Mouse (Mus musculus): ENCODE measurements around the gene Rab3d. TPM values are rescaled to one million over a fixed set of nuclear protein-coding genes. Genes with fewer than 3 reads are reported as not detected.

The Rab3d gene
- total RNA-seq, 4 experiments from 2014 or later = 13.2 to 16.4 (median 15.4) TPM

GRCm38 (mm10) chr9:21938234-21938855 lies 20.4 kb upstream of the Rab3d start:
- no peak for DNase-seq (ENCODE audit: low spot score)

- DNase-seq (ENCODE audit: low spot score) = no peak
Observed at GRCm38 (mm10) chr9:21937711-21938175, 19.8 kb upstream of the Rab3d start.

- DNase-seq (ENCODE audit: low spot score) = peak; percentile 94
Observed at GRCm38 (mm10) chr9:21936692-21937570, 18.9 kb upstream of the Rab3d start, which contains the start of gene Plppr2. Gene Plppr2, plus strand, starts transcription at chr9:21937033.

DNA sequence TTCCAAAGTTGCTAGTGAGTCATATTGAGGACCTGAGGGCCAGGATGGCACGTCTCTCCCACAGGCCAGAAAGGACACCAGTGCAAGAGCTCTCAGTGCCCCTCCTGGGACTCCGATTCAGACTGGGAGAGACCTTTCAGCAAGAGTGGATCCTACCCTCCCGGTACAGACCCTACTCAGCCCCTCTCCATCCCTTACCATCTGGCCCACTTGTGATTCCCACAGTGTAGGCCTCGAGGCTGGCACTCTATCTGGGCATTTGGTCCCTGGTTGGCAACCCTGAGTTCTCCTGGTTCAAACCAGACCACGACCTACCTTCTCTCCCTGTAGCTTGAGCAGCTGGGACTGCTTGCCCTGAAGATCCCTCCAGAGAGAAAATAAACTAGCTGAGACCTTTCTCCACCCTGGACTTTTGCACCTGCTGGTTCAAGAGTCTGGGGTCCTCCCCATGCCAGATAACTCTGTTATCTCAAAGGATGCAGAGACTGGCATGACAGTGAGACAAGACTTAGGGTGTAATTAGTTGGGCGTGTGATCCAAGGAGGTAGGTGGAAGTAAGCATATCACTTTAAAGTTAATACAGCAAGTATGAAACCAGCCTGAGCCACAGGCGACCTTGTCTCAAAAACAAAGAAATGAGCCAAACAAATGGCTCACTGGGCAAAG lies 17.6 kb upstream of the Rab3d start:
- no peak for DNase-seq (ENCODE audit: low spot score)

GRCm38 (mm10) chr9:21934021-21934420 lies 16.0 kb upstream of the Rab3d start:
- DNase-seq (ENCODE audit: low spot score) = no peak

DNA sequence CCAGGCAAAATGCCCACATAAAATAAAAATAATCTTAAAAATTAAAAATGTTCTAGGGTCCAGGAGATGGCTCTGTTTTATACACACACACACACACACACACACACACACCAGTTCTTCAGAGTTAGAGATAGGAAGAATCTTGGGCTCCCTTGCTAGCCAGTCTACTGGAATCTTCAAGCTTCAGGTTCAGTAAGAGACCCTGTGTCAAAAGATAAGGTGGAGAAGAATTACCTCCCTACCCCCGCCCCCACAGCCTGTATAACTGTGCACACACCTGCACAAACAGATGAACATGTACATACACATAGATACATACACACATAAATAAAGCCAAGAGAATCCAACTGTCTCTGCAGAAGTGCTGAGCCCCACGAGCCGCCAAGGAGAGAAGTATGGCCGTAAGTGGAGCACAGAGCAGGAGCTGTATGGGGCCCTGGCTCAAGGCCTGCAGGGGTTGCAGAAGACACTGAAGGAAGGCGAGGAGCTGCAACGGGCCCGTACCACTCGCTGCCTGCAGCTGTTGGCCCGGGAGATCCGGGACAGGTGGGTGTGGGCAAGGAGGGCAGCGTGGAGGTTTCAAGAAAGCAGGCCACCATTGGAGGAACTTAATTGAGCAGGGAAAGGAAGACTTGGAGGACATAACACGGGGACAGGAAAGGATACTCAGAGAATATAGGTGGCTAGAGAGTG lies 14.6 kb upstream of the Rab3d start:
- no peak for DNase-seq (ENCODE audit: low spot score)

DNA sequence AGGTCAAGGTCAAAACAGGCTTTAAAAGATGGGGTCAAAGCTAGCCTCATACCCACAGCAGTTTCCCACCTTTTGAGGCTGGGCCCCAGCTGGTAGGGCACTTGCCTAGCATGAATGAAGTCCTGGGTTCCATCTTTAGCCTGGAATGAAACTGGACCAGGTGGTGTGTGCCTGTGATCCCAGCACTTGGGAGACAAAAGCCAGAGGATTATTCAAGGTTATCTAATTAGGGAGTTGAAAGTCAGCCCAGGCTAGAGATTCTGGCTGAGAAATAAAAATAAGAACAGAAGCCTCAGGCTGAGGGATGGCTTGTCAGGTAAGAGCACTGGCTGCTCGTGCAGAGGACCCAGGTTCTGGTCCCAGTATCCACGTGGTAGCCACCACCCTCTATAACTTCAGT lies 14.0 kb upstream of the Rab3d start:
- DNase-seq (ENCODE audit: low spot score) = no peak

DNA sequence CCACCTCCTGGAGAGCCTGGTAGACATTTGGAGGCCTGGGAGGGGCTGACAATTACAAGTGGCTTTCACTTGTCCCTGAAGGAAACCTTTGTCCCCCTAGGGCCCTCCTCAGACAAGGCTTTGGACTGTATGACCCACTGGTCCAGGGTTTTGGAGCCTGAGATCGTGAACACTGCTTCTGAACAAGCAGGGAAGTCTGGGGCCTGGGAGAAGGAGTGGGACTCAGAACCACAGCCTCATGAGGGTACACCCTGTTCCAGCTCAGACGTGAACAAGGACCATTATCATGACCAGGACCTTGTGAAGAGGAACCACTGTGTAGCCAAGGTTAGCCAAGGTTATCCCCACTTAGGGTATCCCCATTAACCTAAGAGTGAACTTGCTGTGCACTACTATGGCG lies 11.2 kb upstream of the Rab3d start:
- DNase-seq (ENCODE audit: low spot score) = no peak

DNA sequence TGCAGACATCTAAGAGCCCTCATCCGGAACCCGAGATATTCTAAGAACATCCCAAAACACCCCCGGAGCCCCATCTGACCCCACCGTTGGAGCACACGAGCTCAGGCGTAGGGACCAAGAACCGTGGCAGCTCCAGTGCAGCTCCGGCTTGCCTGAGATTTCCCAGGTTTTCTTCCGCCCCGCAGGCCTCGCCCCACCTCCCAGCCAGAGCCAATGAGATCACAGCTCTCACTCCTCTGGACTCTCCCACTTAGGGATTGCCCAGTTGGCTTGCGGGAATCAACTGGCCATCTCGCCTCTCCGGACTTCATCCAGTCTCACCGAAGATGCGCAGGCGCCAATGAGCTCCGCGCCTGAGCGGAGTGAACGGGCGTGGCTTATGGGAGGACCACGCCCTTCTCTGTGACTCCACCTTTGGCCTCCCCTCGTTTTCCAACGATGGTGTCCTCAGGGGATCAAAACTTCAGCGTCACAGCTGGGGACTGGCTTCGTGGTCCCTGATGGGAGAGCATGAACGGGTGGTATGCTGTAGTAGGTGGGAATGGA lies 9.3 kb upstream of the Rab3d start, which contains the start of the genes Ccdc159 and Tmem205:
TSS of gene Ccdc159 (plus strand) at position 264 of the 546 bp plus-strand sequence.
TSS of gene Tmem205 (minus strand) at position 349 of the 546 bp plus-strand sequence.
- DNase-seq (ENCODE audit: low spot score) = peak; percentile 96

- no peak for DNase-seq (ENCODE audit: low spot score)
Observed at GRCm38 (mm10) chr9:21926784-21927183, 8.8 kb upstream of the Rab3d start.

DNA sequence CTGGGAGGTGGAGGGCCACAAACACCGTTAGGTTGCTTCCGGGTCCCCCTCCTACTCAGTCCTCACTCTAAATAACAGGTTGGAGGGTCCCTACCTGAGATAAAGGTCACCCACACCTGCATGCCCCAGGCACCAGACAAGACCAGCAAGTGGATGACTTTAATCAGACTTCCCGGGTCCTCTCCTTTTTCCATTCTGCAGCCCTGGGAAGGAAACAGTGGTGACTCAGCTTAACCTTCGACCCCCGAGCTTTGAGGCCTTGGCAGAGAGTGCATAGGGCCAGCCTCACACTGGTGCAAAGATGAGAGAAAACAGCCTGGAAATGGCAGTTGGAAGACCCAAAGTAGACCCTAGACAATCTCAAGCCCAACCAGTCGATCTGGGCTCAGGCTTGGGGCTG lies 8.2 kb upstream of the Rab3d start:
- DNase-seq (ENCODE audit: low spot score) = no peak

DNA sequence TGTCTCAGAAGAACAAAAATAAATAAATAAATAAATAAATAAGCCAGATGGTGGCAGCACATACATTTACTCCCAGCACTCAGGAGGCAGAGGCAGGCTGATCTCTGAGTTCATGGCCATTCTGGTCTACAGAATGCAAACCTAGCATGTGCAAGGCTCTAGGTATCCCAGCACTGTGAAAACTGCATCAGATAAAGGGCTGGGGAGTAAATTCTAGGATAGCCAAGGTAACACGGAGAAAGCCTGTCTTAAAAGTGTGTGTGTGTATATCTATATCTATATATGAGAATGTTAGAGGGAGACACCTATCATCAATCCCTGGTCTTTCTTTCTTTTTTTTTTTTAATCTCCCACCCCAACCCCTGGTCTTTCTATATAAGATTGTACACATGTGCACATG lies 7.5 kb upstream of the Rab3d start:
- no peak for DNase-seq (ENCODE audit: low spot score)

GRCm38 (mm10) chr9:21925034-21925433 lies 7.0 kb upstream of the Rab3d start:
- DNase-seq (ENCODE audit: low spot score) = no peak

DNA sequence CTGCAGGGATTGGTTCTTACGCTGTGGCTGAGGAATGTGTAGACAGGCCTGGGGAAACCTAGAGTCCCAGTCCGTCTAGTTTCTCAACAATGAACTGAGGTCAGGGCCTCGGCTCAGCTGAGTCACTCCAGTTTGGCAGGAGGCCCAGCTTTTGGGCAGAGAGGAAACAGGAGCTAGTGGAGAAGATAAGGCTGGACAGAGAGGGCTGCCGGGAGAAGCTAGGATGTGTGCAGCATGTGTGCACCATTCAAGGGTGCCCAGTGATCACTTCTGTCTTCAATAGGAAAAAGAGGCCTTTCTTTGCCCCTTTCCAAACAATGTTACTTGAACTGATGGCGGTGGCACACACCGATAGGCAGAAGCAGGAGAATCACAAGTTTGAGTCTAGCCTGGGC lies 6.1 kb upstream of the Rab3d start:
- DNase-seq (ENCODE audit: low spot score) = peak; percentile 96

- DNase-seq (ENCODE audit: low spot score) = peak; percentile 30
Observed at GRCm38 (mm10) chr9:21923490-21924098, 5.6 kb upstream of the Rab3d start.

GRCm38 (mm10) chr9:21923036-21923435 lies 5.0 kb upstream of the Rab3d start:
- DNase-seq (ENCODE audit: low spot score) = no peak

DNA sequence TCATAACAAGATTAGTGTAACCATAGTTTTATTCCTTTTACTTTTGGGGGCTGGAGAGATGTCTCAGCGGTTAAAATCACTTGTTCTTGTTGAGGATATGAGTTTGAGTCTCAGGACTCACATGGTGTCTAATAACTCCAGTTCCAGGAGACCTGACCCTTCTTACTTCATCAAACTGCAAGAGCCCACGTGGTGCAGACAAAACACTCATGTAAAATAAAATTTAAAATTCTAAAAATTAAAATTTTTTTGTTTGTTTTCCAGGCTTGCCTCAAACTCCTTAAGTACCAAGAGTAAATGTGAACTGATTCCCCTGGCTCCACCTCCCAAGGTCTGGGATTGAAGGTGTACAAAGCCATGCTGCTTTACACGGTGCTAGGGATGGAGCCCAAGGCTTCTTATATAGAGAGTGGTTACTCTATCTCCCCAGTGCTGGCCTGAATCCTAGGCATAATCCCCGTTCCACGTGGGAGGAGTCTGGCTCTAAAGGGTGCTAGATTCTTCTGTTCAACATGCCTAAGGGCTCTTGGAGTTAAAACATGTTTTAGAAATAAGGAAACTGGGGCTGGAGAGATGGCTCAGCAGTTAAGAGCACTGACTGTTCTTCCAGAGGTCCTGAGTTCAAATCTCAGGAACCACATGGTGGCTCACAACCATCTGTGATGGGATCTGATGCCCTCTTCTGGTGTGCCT lies 846 bp upstream of the Rab3d start:
- DNase-seq (ENCODE audit: low spot score) = no peak

- DNase-seq (ENCODE audit: low spot score) = peak; percentile 28
Observed at GRCm38 (mm10) chr9:21917493-21918034, 428 bp downstream of the Rab3d start.

- no peak for DNase-seq (ENCODE audit: low spot score)
Observed at GRCm38 (mm10) chr9:21916851-21917492, 1.0 kb downstream of the Rab3d start.
